Mouse (Mus musculus): ENCODE results near the gene Sbf1.

DNA sequence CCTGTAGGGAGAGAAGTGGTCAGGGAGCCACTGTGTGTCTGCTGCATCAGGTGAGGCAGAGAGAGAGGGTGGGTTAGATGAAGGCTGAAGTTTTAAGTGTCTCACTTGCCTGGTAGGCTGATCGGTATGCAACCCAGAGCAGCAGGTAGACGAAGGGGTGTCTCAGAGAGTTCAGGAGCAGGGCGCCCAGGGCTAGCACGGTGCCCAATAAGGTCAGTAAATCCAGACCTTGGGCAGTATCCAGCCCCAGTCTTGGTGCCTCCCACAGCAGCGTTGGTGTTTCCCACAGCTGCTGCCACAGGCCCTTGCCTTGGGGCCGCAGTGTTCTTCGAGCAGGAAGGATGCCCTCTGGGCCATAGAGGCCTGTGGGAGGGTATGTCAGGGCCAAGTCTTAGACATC, 39.3 kb upstream of the Sbf1 start:
- TF ChIP-seq CTCF (IDR thresholded peaks at IDR 0.05; ENCODE audit: low read depth, low read length) (no peak), GATA1 (IDR thresholded peaks at IDR 0.05; ENCODE audit: borderline replicate concordance, low read length) (no peak), GATA2 (IDR thresholded peaks at IDR 0.05; ENCODE audit: borderline replicate concordance, low read depth, low read length) (no peak)

Data from G1E (cell line).